In the genomic region with DNA sequence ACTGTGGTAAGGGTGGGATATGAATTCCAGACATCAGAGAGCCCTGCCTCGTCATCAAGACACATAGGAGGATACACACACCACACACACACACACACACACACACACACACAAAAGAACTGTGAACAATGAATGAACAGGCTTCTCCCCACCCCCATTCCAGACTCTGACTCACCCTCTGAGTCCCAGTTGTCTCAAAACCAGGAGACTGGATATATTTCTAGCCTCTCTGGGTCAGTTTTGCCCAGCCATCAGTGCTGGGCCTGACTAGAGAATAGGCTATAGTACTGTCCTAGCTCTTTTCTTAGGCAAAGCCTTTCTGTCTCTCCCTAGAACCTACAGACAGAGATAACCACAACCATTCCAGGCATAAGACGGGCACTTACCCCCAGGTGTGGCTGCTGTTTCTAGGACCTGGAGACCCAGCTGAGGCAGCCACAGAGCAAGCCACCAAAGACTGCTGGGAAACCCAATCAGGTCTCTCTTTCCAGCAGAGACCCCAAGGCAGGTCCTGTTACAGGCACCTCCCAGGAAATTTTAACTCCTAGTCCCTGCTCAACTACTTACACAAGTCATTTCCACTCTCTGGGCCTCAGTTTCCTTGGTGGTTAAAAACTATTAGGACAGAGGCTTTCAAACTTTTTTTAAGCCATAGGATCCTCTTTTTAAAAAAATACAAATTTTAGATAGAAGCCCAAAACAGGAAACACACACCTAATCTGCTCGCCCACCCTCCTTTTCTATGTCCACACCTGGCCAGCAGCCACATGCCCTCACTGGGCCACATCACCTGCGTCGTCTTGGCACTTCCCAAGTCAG, we compare ENCODE assay signal across 8 mouse cellular contexts. TPM values are rescaled to one million over a fixed set of nuclear protein-coding genes. Genes with fewer than 3 reads are reported as not detected.
DNase-seq lines count a peak whose midpoint lies in the region; ATAC-seq and TF ChIP-seq lines count a peak whose summit lies in the region.

No protein-coding gene starts in this region.

- no peaks in the 10 kb centered on the region for H3K36me3 ChIP-seq in testis, adult 2 months (ENCODE audit: control insufficient read depth, insufficient read depth, low read length)
- peaks cover 19% of the 10 kb centered on the region for H3K36me3 ChIP-seq in hindbrain, embryonic 14.5 days (replicated peaks; ENCODE audit: control insufficient read depth, insufficient read depth)

- no peak for ATAC-seq in hindbrain, embryonic 14.5 days (ENCODE audit: low FRiP score)
- ATAC-seq in granulocyte monocyte progenitor cell, adult 5-6 weeks (replicated peaks; ENCODE audit: poor library complexity, severe bottlenecking) = no peak

- no peak for TF ChIP-seq CTCF in testis, adult 2 months (IDR thresholded peaks at IDR 0.05; ENCODE audit: control insufficient read depth, insufficient read depth, insufficient replicate concordance, low read depth, low read length)

- no peaks in the 10 kb centered on the region for H3K27me3 ChIP-seq in testis, adult 2 months (ENCODE audit: control insufficient read depth, insufficient read depth, low read length)
- H3K27me3 ChIP-seq in hindbrain, embryonic 14.5 days (ENCODE audit: control insufficient read depth, insufficient read depth, low read length) = no peaks in the 10 kb centered on the region

- peak overlapping the region; percentile 86 for H3K9ac ChIP-seq in hindbrain, embryonic 14.5 days

- peak overlapping the region; percentile 78 for H3K4me3 ChIP-seq in testis, adult 2 months (ENCODE audit: control insufficient read depth, low read depth, low read length)
- peak overlapping the region; percentile 78 for H3K4me3 ChIP-seq in hindbrain, embryonic 14.5 days (replicated peaks; ENCODE audit: low read length)

- peak overlapping the region; percentile 61 for H3K27ac ChIP-seq in testis, adult 2 months (ENCODE audit: control insufficient read depth, insufficient read depth, low read depth, low read length)
- H3K27ac ChIP-seq in hindbrain, embryonic 14.5 days = peak overlapping the region; percentile 79; the same call in 1 of the 2 replicates

- peak; percentile 65 for DNase-seq in adrenal gland, postnatal 10 days
- no peak for DNase-seq in adrenal gland, adult 18-20 months (ENCODE audit: low spot score in 2 of 2)
- no peak for DNase-seq in testis, postnatal 14 days (ENCODE audit: low spot score)
- DNase-seq in hindbrain, embryonic 14.5 days (ENCODE audit: low spot score) = no peak
- DNase-seq in lung, postnatal 36 days = peak; percentile 47
- no peak for DNase-seq in testis, postnatal 10 days (ENCODE audit: low spot score)

- no peaks in the 10 kb centered on the region for H3K9me3 ChIP-seq in hindbrain, embryonic 14.5 days (ENCODE audit: control insufficient read depth, low read length)

- H3K4me1 ChIP-seq in testis, adult 2 months (ENCODE audit: control insufficient read depth, insufficient read depth, low read length) = peaks cover 9% of the 10 kb centered on the region
- peaks cover 23% of the 10 kb centered on the region for H3K4me1 ChIP-seq in hindbrain, embryonic 14.5 days (replicated peaks; ENCODE audit: control insufficient read depth, insufficient read depth, low read length)

- 22% methylated on average over 5 of the region's 5 CpGs for WGBS in hindbrain, embryonic 14.5 days

- no peak for TF ChIP-seq POLR2A in testis, adult 2 months (IDR thresholded peaks at IDR 0.05; ENCODE audit: control insufficient read depth, low read depth, low read length)

- peak overlapping the region; percentile 96 for H3K4me2 ChIP-seq in hindbrain, embryonic 14.5 days (replicated peaks)

RNA-seq across cellular contexts. Expression of a gene that starts 4.0 kb away (rescaled TPM):
- 100 to 1,000 TPM; 113 to 129 TPM for total RNA-seq in adrenal gland, postnatal 10 days (2021)
- 100 to 1,000 TPM; 143 to 158 TPM for total RNA-seq in adrenal gland, adult 18-20 months (2021)
- 8.2 and 8.3 TPM in 2 replicates for polyA plus RNA-seq in testis, adult 2 months (2012; rRNA removed)
- polyA plus RNA-seq in hindbrain, embryonic 14.5 days (2014; fragmentation: Nextera tagmentation; extraction: Ambion mirVana) = 6.0 and 6.7 TPM in 2 replicates
- total RNA-seq in granulocyte monocyte progenitor cell, adult 5-6 weeks (2014; fragmentation: Nextera tagmentation) = 25.5 and 25.6 TPM in 2 replicates
- 5.0 and 10.1 TPM in 2 replicates for total RNA-seq in granulocyte monocyte progenitor cell, adult 5-6 weeks (2017)

RNA-seq across cellular contexts. Expression of a gene that starts 13.5 kb away (rescaled TPM):
- total RNA-seq in adrenal gland, postnatal 10 days (2021) = 10 to 100 TPM; 13.2 to 17.1 TPM
- total RNA-seq in adrenal gland, adult 18-20 months (2021) = 10 to 100 TPM in 1 of 2 experiments, 1 to 10 TPM in 1; 8.4 to 13.0 TPM
- polyA plus RNA-seq in testis, adult 2 months (2012; rRNA removed) = 1.5 TPM in 2 replicates
- polyA plus RNA-seq in hindbrain, embryonic 14.5 days (2014; fragmentation: Nextera tagmentation; extraction: Ambion mirVana) = 3.8 and 4.6 TPM in 2 replicates
- total RNA-seq in granulocyte monocyte progenitor cell, adult 5-6 weeks (2014; fragmentation: Nextera tagmentation) = 141 and 238 TPM in 2 replicates
- total RNA-seq in granulocyte monocyte progenitor cell, adult 5-6 weeks (2017) = 155 and 176 TPM in 2 replicates

RNA-seq across cellular contexts. Expression of a gene that starts 30.1 kb away (rescaled TPM):
- 10 to 100 TPM; 56.2 to 93.5 TPM for total RNA-seq in adrenal gland, postnatal 10 days (2021)
- 10 to 100 TPM; 76.6 to 88.8 TPM for total RNA-seq in adrenal gland, adult 18-20 months (2021)
- 62.1 and 71.5 TPM in 2 replicates for polyA plus RNA-seq in testis, adult 2 months (2012; rRNA removed)
- polyA plus RNA-seq in hindbrain, embryonic 14.5 days (2014; fragmentation: Nextera tagmentation; extraction: Ambion mirVana) = 18.9 and 21.6 TPM in 2 replicates
- 60.4 and 74.6 TPM in 2 replicates for total RNA-seq in granulocyte monocyte progenitor cell, adult 5-6 weeks (2014; fragmentation: Nextera tagmentation)
- total RNA-seq in granulocyte monocyte progenitor cell, adult 5-6 weeks (2017) = 32.7 and 36.7 TPM in 2 replicates

RNA-seq across cellular contexts. Expression of a gene that starts 58.3 kb away (rescaled TPM):
- 10 to 100 TPM; 45.3 to 54.8 TPM for total RNA-seq in adrenal gland, postnatal 10 days (2021)
- total RNA-seq in adrenal gland, adult 18-20 months (2021) = 10 to 100 TPM; 38.5 to 45.9 TPM
- 15.5 and 23.7 TPM in 2 replicates for polyA plus RNA-seq in testis, adult 2 months (2012; rRNA removed)
- 18.7 and 23.4 TPM in 2 replicates for polyA plus RNA-seq in hindbrain, embryonic 14.5 days (2014; fragmentation: Nextera tagmentation; extraction: Ambion mirVana)
- total RNA-seq in granulocyte monocyte progenitor cell, adult 5-6 weeks (2014; fragmentation: Nextera tagmentation) = 10.3 and 14.5 TPM in 2 replicates
- 15.9 and 22.4 TPM in 2 replicates for total RNA-seq in granulocyte monocyte progenitor cell, adult 5-6 weeks (2017)

Comparison
In these comparisons a context has a peak if more than half of its experiments do, and no peak if none do; other contexts are left out.
1. DNase-seq: peak in adrenal gland, postnatal 10 days (single experiment) and lung, postnatal 36 days (single experiment); none in adrenal gland, adult 18-20 months (0 of 2), testis, postnatal 14 days (single experiment), hindbrain, embryonic 14.5 days (single experiment) and testis, postnatal 10 days (single experiment).
2. RNA of a gene that starts 4.0 kb away (total RNA-seq): 143 to 158 TPM in adrenal gland, adult 18-20 months and 113 to 129 TPM in adrenal gland, postnatal 10 days; 5.0 to 25.6 TPM in granulocyte monocyte progenitor cell, adult 5-6 weeks; every median in the first group is over 4 times any median in the second.
3. RNA of a gene that starts 13.5 kb away (total RNA-seq): 141 to 238 TPM in granulocyte monocyte progenitor cell, adult 5-6 weeks; 13.2 to 17.1 TPM in adrenal gland, postnatal 10 days and 8.4 to 13.0 TPM in adrenal gland, adult 18-20 months; every median in the first group is over 4 times any median in the second.